Mouse (Mus musculus) kidney, embryonic 16.5 days (tissue): Measurements from ENCODE around the gene Vmn2r83. TPM values are rescaled to one million over a fixed set of nuclear protein-coding genes. Genes with fewer than 3 reads are reported as not detected.

Source experiments
- ATAC-seq: fragments of 200-750 bp; cut with Nextera tagmentation; 2 replicates; pipeline ENCODE4 v1.8.0; 2017; ENCODE audit warnings: moderate TSS enrichment; ENCODE audit not compliant: low FRiP score, low TSS enrichment
- H3K27ac ChIP-seq: fragments of 300-500 bp; sonication (generic); 2 replicates; pipeline ENCODE4 v1.5.1; 2014; ENCODE audit warnings: low read length
- H3K27me3 ChIP-seq: fragments of 300-500 bp; sonication (generic); 2 replicates; pipeline ENCODE4 v1.6.1; 2014; ENCODE audit warnings: low read length, control low read depth, mixed read lengths; ENCODE audit not compliant: insufficient read depth
- H3K36me3 ChIP-seq: fragments of 300-500 bp; sonication (generic); 2 replicates; pipeline ENCODE4 v1.6.1; 2014; ENCODE audit warnings: low read length, control low read depth, mixed read lengths; ENCODE audit not compliant: insufficient read depth
- H3K4me1 ChIP-seq: fragments of 300-500 bp; sonication (generic); 2 replicates; pipeline ENCODE4 v1.6.1; 2014; ENCODE audit warnings: low read length, control low read depth, mixed read lengths; ENCODE audit not compliant: insufficient read depth
- H3K4me2 ChIP-seq: fragments of 300-500 bp; sonication (generic); replicated peaks from 2 replicates; pipeline ENCODE4 v1.6.1; 2014; ENCODE audit warnings: low read depth, low read length
- H3K4me3 ChIP-seq: fragments of 300-500 bp; sonication (generic); 2 replicates; pipeline ENCODE4 v1.5.1; 2014; ENCODE audit warnings: mild to moderate bottlenecking, low read length
- H3K9ac ChIP-seq: fragments of 300-500 bp; sonication (generic); replicated peaks from 2 replicates; pipeline ENCODE4 v1.6.1; 2014; ENCODE audit warnings: low read length
- H3K9me3 ChIP-seq: fragments of 300-500 bp; sonication (generic); 2 replicates; pipeline ENCODE4 v1.6.1; 2016; ENCODE audit warnings: low read length, control low read depth
- WGBS: fragments of 180-500 bp; shearing (Covaris S2); extraction: QIAGEN DNeasy Blood & Tissue Kit; methylation state at CpG from one replicate; pipeline ENCODE4 v1.1.7; 2014; 5-methylcytosine and 5-hydroxymethylcytosine counted together
- polyA plus RNA-seq: library from polyadenylated mRNA; unstranded; fragments of >200 nt; fragmentation: Nextera tagmentation; extraction: Ambion mirVana; gene quantifications from 2 replicates; pipeline ENCODE4 v1.2.1, GENCODE M21; 2015

Vmn2r83 gene
- polyA plus RNA-seq, 1 experiment from 2014 or later = not detected

DNA sequence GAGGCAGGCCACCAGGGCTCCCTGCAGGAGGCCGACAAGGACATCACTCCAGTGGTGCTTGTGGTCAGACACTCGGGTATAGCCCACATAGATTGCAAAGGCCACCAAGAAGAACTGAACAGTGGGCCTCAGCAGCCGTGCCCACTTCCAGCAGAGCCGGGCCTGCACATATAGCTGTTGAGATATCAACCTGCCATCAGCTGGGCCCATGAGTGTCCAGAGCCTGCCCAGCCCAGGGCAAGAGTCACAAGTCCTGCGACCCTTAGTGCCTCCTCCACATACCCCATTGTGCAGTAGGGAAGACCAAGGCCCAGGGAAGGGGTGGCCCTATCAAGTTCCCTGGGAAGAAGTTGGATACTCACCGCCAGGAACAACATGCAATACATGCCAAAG lies 58.9 kb downstream of the Vmn2r83 start:
- H3K27me3 ChIP-seq = no peaks in the 10 kb centered on the region
- no peak overlapping the region for H3K4me3 ChIP-seq
- peaks cover 10% of the 10 kb centered on the region; the same call in 1 of the 2 replicates for H3K36me3 ChIP-seq
- no peak; the same call in 1 of the 2 replicates for ATAC-seq
- H3K4me2 ChIP-seq = no peak overlapping the region
- no peak overlapping the region for H3K27ac ChIP-seq
- no peak overlapping the region for H3K9ac ChIP-seq
- H3K9me3 ChIP-seq = no peaks in the 10 kb centered on the region
- no peaks in the 10 kb centered on the region for H3K4me1 ChIP-seq
- WGBS = 81% methylated on average over 6 of the region's 6 CpGs

DNA sequence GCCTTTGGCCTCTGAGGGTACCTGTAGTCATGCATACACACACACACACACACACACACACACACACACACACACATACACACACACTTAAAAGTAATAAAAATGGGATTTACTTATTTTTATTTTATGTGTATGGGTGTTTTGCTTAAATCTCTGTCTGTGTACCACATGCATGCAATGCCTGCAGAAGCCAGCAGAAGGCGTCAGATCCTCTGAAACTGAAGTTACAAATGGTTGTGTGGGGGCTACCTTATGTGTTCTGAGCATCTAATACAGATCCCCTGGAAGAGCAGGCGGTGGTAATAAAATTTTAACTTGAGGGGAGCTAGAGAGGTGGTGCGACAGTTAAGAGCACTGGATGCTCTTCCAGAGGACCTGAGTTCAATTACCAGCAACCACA lies 59.5 kb downstream of the Vmn2r83 start:
- Histone ChIP-seq H3K9me3 (no peaks in the 10 kb centered on the region), H3K4me1 (0 out of 2 replicates have a peak, but pooled peaks cover 4% of the 10 kb centered on the region), H3K4me2 (no peak overlapping the region), H3K27ac (no peak overlapping the region), H3K36me3 (peaks cover 10% of the 10 kb centered on the region; the same call in 1 of the 2 replicates), H3K9ac (no peak overlapping the region), H3K27me3 (no peaks in the 10 kb centered on the region), H3K4me3 (no peak overlapping the region)
- 80% methylated on average over 3 of the region's 3 CpGs for WGBS
- ATAC-seq = no peak

DNA sequence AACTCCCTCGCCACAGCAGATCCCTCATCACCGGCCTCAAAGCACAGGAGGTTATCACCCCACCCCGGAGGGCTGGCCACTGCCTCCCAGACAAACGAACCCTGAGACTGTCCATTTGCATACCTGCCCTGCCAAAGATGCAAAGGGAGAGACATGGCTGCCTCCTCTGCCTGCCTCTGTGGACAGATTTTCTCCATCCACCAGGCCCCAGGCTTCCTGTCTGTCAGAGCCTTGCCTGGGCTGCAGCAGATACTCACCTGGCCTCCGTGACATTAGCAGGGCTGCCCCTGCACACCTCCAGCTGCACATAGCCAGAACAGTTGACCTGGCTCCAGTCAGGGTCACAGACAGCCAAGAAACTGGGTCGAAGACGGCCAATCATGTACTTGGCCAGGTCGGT lies 61.7 kb downstream of the Vmn2r83 start:
- H3K4me1 ChIP-seq = peaks cover 8% of the 10 kb centered on the region; the same call in 1 of the 2 replicates
- H3K27ac ChIP-seq = no peak overlapping the region
- H3K27me3 ChIP-seq = no peaks in the 10 kb centered on the region
- no peak overlapping the region for H3K9ac ChIP-seq
- H3K36me3 ChIP-seq = peaks cover 10% of the 10 kb centered on the region; the same call in 1 of the 2 replicates
- 75% methylated on average over 8 of the region's 8 CpGs for WGBS
- no peak overlapping the region for H3K4me3 ChIP-seq
- H3K9me3 ChIP-seq = no peaks in the 10 kb centered on the region
- H3K4me2 ChIP-seq = no peak overlapping the region
- no peak for ATAC-seq

DNA sequence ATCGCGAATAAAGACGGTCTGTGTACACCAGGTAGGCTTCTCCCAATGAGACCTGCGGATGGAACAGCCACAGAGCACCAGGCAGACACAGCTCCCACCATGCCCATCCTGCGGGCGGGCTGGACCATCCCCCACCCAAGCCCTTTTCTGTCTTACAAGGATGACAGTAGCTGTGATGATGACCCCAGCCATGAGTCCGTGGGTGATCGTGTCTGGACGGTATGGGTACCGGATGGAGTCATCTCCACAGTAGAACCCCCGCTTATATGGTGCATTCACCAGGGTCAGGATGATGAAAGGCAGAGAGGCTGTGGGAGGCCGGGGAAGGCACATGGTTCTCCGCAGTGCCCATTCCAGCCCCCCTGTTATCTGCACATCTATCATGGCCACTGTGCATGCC lies 62.2 kb downstream of the Vmn2r83 start:
- Histone ChIP-seq H3K36me3 (peaks cover 10% of the 10 kb centered on the region; the same call in 1 of the 2 replicates), H3K4me1 (peaks cover 8% of the 10 kb centered on the region; the same call in 1 of the 2 replicates), H3K4me2 (no peak overlapping the region), H3K9me3 (no peaks in the 10 kb centered on the region), H3K27me3 (no peaks in the 10 kb centered on the region), H3K9ac (no peak overlapping the region), H3K4me3 (no peak overlapping the region), H3K27ac (no peak overlapping the region)
- ATAC-seq = no peak
- WGBS = 97% methylated on average over 13 of the region's 13 CpGs

DNA sequence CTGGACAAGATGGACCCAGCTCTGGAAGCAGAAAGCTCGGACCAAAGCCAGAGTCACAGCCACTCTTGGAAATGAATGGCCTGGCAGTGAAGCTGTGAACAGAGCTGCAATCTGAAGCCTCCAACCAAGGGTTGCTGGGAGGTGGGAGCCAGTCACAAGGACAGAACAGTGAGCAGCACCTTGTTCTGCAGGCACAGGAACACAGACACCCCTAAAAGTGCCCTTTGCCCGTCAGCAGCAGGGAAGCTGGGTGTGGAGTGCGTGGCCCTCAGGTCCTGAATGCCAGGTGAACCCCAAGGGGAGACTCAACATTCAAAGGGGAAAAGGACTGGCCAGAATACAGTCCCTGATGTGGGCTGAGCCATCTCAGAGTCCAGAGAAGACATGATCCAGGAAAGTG lies 63.1 kb downstream of the Vmn2r83 start:
- H3K4me3 ChIP-seq = no peak overlapping the region
- no peak overlapping the region for H3K27ac ChIP-seq
- H3K36me3 ChIP-seq = peaks cover 8% of the 10 kb centered on the region; the same call in 1 of the 2 replicates
- H3K9me3 ChIP-seq = no peaks in the 10 kb centered on the region
- no peak for ATAC-seq
- no peak overlapping the region for H3K4me2 ChIP-seq
- H3K4me1 ChIP-seq = peaks cover 8% of the 10 kb centered on the region; the same call in 1 of the 2 replicates
- WGBS = 87% methylated on average over 3 of the region's 3 CpGs
- no peak overlapping the region for H3K9ac ChIP-seq
- H3K27me3 ChIP-seq = no peaks in the 10 kb centered on the region

DNA sequence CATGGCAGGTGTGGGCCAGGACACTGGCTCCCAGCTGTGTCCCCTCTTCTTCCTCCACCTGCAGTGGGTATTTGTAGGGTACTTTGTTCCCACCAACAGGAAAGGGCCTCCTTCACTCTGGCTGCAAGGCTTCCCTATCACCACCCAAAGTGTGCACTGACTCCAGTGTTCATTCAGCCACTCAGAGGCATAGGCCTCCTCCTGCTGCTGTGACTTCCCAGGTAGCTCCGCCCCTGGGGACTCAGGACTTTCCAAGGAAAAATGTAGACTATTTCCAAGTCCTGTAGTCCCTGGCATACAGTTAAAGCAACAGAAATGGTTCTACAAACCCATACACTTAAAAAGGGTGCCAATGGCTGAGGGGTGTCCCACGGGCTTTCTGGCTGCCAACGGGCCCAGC lies 64.1 kb downstream of the Vmn2r83 start:
- no peaks in the 10 kb centered on the region for H3K27me3 ChIP-seq
- peak overlapping the region; percentile 73 for H3K9ac ChIP-seq
- 30% methylated on average over 3 of the region's 3 CpGs for WGBS

DNA sequence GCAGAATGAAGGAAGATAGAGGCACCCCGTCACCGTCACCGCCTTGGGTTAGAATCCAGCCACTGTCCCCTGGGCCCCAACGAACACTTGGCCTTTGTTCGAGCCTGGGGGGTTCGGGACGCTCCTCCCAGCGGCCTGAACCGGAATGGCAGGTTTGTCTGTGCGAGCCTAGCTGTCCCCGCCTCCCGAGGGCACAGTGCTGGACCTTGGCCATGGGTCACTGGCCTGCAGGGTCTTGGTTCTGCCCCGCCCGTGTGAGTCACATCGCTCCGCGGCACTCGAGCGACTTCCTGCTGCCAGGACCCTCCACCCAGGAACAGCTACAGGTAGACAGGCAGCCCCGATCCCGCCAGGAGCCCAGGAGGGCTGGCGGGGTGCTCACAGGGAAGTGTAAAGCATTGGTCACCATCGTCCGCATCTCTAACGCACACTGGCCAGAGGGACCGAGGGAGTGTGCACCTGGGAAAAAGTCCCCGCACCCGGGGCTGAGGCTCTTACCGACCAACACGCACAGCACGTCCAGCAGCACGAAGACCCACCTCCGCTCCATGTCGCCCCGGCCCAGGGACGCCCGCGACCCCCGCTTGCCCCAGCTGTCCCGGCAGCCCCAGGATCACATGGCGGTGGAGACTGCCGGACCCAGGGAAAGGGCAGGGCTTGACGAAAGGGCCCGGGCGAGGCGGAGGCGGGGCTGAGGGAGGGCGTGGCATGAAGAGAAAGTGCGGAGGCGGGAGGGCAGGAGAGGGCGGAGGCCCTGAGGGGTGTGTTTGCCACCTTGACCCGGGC lies 64.8 kb downstream of the Vmn2r83 start, which contains the start of gene Plpp2:
Gene Plpp2, minus strand, starts transcription at position 671 of the 786 bp plus-strand sequence.
- Histone ChIP-seq H3K9ac (peak within 1 kb of the TSS; percentile 73), H3K4me1 (peaks cover 8% of the 10 kb centered on the region; the same call in 1 of the 2 replicates), H3K9me3 (no peaks in the 10 kb centered on the region), H3K4me3 (peak within 1 kb of the TSS; percentile 66), H3K36me3 (peaks cover 3% of the 10 kb centered on the region; the same call in 1 of the 2 replicates), H3K27ac (peak within 1 kb of the TSS; percentile 87), H3K4me2 (peak within 1 kb of the TSS; percentile 92), H3K27me3 (no peaks in the 10 kb centered on the region)
- WGBS = under 1% methylated on average over 50 of the region's 52 CpGs
- peak; percentile 88 for ATAC-seq

More for the DNA sequence above, 64.1 kb downstream of the Vmn2r83 start:
- ATAC-seq = peak; percentile 37; the same call in 1 of the 2 replicates
- Histone ChIP-seq H3K4me3 (peak overlapping the region; percentile 66), H3K4me2 (peak overlapping the region; percentile 92), H3K9me3 (no peaks in the 10 kb centered on the region), H3K4me1 (peaks cover 8% of the 10 kb centered on the region; the same call in 1 of the 2 replicates), H3K27ac (peak overlapping the region; percentile 87), H3K36me3 (peaks cover 3% of the 10 kb centered on the region; the same call in 1 of the 2 replicates)

DNA sequence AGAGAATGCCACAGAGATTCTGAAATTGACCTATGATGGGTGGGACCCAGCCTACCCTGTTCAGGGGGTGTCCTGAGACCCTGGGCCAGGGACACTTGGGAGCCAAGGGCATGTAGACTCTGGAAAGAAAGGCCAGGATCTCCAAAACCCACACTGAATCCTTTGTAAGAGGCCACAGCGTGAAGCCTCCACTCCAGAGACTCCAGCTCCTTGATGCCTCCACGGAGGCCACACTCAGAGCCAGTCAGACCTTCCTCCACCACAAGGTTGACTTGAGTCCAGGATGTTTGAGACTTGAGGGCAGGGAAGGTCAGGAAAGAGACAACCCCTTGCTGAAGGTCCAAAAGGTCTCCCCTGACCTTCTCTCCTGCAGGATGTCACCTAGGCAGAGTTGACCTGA lies 65.9 kb downstream of the Vmn2r83 start:
- Histone ChIP-seq H3K27ac (no peak overlapping the region), H3K36me3 (peaks cover 8% of the 10 kb centered on the region; the same call in 1 of the 2 replicates), H3K4me1 (peaks cover 10% of the 10 kb centered on the region; the same call in 1 of the 2 replicates), H3K4me3 (no peak overlapping the region), H3K27me3 (no peaks in the 10 kb centered on the region), H3K9ac (no peak overlapping the region), H3K4me2 (no peak overlapping the region), H3K9me3 (no peaks in the 10 kb centered on the region)
- WGBS = 81% methylated on average over 2 of the region's 2 CpGs
- no peak for ATAC-seq

DNA sequence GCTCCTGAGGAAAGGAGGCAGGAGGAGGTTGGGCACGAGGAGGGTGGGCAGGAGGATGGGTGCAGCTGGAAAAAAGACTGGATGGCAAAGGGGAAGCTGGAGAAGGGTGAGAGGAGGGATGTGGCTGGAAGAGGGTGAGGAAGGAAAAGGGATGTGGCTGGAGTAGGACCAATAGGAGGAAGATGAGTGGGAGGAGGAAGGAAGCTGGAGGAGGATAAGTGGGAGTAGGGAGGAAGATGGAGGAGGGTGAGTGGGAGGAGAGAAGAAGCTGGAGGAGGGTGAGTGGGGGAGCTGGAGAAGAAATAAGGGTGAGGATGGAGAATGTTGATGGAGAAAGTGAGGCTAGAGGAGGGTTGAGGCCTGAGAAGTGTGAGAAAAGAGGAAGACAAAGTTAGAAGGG lies 66.9 kb downstream of the Vmn2r83 start:
- Histone ChIP-seq H3K4me1 (peaks cover 10% of the 10 kb centered on the region; the same call in 1 of the 2 replicates), H3K36me3 (peaks cover 15% of the 10 kb centered on the region), H3K27ac (no peak overlapping the region), H3K27me3 (no peaks in the 10 kb centered on the region), H3K4me3 (no peak overlapping the region), H3K9me3 (no peaks in the 10 kb centered on the region), H3K9ac (no peak overlapping the region), H3K4me2 (no peak overlapping the region)
- no peak for ATAC-seq
- WGBS = 72% methylated on average over 1 of the region's 1 CpGs
